Comparison of ENCODE assay signal across 15 mouse cellular contexts in the genomic region with DNA sequence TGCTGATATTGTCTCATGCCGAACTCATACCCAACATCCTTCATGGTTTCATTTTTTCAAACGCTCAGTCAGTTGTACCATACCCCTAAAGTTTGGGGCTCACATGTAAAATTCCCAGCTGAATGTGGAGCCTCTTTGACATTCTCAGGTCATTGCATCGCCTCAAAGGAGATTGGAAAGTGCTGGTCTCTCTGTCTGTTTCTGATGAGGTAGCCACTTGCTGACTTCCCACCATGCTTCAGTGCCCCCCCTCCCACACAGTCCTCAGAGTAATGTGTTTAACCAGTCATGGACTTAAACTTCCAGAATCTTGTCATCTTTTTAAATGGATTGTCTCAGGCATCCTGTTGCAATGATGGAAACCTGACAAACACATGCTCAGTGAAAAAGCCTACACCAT.
"Had no signal": no experiment of that assay in that cellular context is flagged by ENCODE, and none has a peak within 500 bp of the region (broad histone marks: within the 10 kb centered on the region; RNA-seq: fewer than 3 reads in every experiment).

No protein-coding gene starts in this region.

- H3K27me3 ChIP-seq: limb, embryonic 12.5 days; liver, embryonic 13.5 days; lung, embryonic 15.5 days; megakaryocyte, embryonic 14.5 days; midbrain, embryonic 12.5 days; neural tube, embryonic 12.5 days had no signal

- ATAC-seq: intestine, postnatal 0 days; liver, postnatal 0 days had no signal

- H3K9me3 ChIP-seq: limb, embryonic 12.5 days; liver, embryonic 13.5 days; lung, embryonic 15.5 days; megakaryocyte, embryonic 14.5 days; midbrain, embryonic 12.5 days; neural tube, embryonic 12.5 days had no signal

- DNase-seq: liver, embryonic 13.5 days; liver, postnatal 0 days; lung, postnatal 14 days; spleen, adult 18-20 months; thymus, adult 18-20 months; thymus, postnatal 25 days had no signal

- H3K4me2 ChIP-seq: limb, embryonic 12.5 days; liver, embryonic 13.5 days; lung, embryonic 15.5 days; midbrain, embryonic 12.5 days; neural tube, embryonic 12.5 days had no signal

- H3K9ac ChIP-seq: limb, embryonic 12.5 days; liver, embryonic 13.5 days; liver, postnatal 0 days; lung, embryonic 15.5 days; midbrain, embryonic 12.5 days; neural tube, embryonic 12.5 days had no signal

- H3K27ac ChIP-seq: kidney, postnatal 0 days; layer of hippocampus, adult 2 months; limb, embryonic 12.5 days; liver, embryonic 13.5 days; lung, embryonic 15.5 days; macrophage; midbrain, embryonic 12.5 days; neural tube, embryonic 12.5 days had no signal

- H3K36me3 ChIP-seq: limb, embryonic 12.5 days; liver, embryonic 13.5 days; lung, embryonic 15.5 days; midbrain, embryonic 12.5 days; neural tube, embryonic 12.5 days had no signal

- H3K4me1 ChIP-seq: liver, embryonic 13.5 days; lung, embryonic 15.5 days; megakaryocyte, embryonic 14.5 days had no signal

- H3K4me3 ChIP-seq: layer of hippocampus, adult 2 months; limb, embryonic 12.5 days; liver, embryonic 13.5 days; lung, embryonic 15.5 days; megakaryocyte, embryonic 14.5 days; midbrain, embryonic 12.5 days; neural tube, embryonic 12.5 days had no signal
